Mouse (Mus musculus) midbrain, embryonic 16.5 days (tissue): Measurements from ENCODE around the gene Txnrd1. TPM values are rescaled to one million over a fixed set of nuclear protein-coding genes. Genes with fewer than 3 reads are reported as not detected.

Source experiments
- ATAC-seq: fragments of 200-750 bp; cut with Nextera tagmentation; 2 replicates; pipeline ENCODE4 v1.8.0; 2017; ENCODE audit warnings: moderate TSS enrichment
- H3K27ac ChIP-seq: fragments of 300-500 bp; sonication (generic); 2 replicates; pipeline ENCODE4 v1.5.1; 2014; ENCODE audit warnings: mild to moderate bottlenecking, low read length, mixed read lengths
- H3K27me3 ChIP-seq: fragments of 300-500 bp; sonication (generic); 2 replicates; pipeline ENCODE4 v1.6.1; 2014; ENCODE audit warnings: low read depth, low read length, mixed read lengths; ENCODE audit not compliant: control insufficient read depth, insufficient read depth
- H3K36me3 ChIP-seq: fragments of 300-500 bp; sonication (generic); 2 replicates; pipeline ENCODE4 v1.6.1; 2014; ENCODE audit warnings: mild to moderate bottlenecking, low read length, moderate library complexity, mixed read lengths; ENCODE audit not compliant: control insufficient read depth, insufficient read depth
- H3K4me1 ChIP-seq: fragments of 300-500 bp; sonication (generic); 2 replicates; pipeline ENCODE4 v1.6.1; 2014; ENCODE audit warnings: mild to moderate bottlenecking, low read length, mixed read lengths; ENCODE audit not compliant: control insufficient read depth, insufficient read depth
- H3K4me2 ChIP-seq: fragments of 300-500 bp; sonication (generic); 2 replicates; pipeline ENCODE4 v1.6.1; 2014; ENCODE audit warnings: mild to moderate bottlenecking, low read length, mixed read lengths
- H3K4me3 ChIP-seq: fragments of 300-500 bp; sonication (generic); 2 replicates; pipeline ENCODE4 v1.5.1; 2014; ENCODE audit warnings: low read depth, mild to moderate bottlenecking, low read length, moderate library complexity, mixed read lengths
- H3K9ac ChIP-seq: fragments of 300-500 bp; sonication (generic); 2 replicates; pipeline ENCODE4 v1.6.1; 2014; ENCODE audit warnings: low read depth, low read length, mixed read lengths
- H3K9me3 ChIP-seq: fragments of 300-500 bp; sonication (generic); replicated peaks from 2 replicates; pipeline ENCODE4 v1.6.1; 2014; ENCODE audit warnings: mild to moderate bottlenecking, low read length, mixed read lengths; ENCODE audit not compliant: control insufficient read depth, poor library complexity, severe bottlenecking
- WGBS: fragments of 180-500 bp; shearing (Covaris S2); extraction: QIAGEN DNeasy Blood & Tissue Kit; methylation state at CpG from one replicate; pipeline ENCODE4 v1.1.7; 2014; 5-methylcytosine and 5-hydroxymethylcytosine counted together
- polyA plus RNA-seq: library from polyadenylated mRNA; unstranded; fragments of >200 nt; fragmentation: Nextera tagmentation; extraction: Ambion mirVana; gene quantifications from 2 replicates; pipeline ENCODE4 v1.2.1, GENCODE M21; 2015

Txnrd1 gene
- polyA plus RNA-seq, 1 experiment from 2014 or later: 101 TPM

DNA sequence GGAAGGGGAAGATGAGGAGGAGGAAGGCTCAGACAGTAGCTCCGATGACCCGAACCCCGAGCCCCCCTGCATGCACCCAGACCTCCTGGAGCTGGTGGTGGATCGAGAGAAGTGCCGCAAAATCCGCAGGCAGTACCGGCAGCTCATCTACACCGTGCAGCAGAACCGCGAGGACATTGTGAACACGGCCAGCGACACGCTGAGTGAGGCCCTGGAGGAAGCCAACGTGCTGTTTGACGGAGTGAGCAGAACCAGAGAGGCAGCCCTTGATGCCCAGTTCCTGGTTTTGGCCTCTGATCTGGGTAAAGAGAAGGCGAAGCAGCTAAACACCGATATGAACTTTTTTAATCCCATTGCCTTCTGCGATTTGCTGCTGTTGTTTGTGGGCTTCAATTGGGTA lies 33.1 kb downstream of the Txnrd1 start:
- WGBS: 78% methylated on average over 18 of the region's 18 CpGs

GRCm38 (mm10) chr10:82868418-82869086 lies 34.8 kb downstream of the Txnrd1 start:
- Histone ChIP-seq H3K4me2 (no peak overlapping the region), H3K4me1 (peaks cover 3% of the 10 kb centered on the region), H3K4me3 (no peak overlapping the region), H3K36me3 (no peaks in the 10 kb centered on the region), H3K9me3 (no peaks in the 10 kb centered on the region), H3K27me3 (no peaks in the 10 kb centered on the region), H3K9ac (no peak overlapping the region), H3K27ac (no peak overlapping the region)
- WGBS: 93% methylated on average over 6 of the region's 6 CpGs
- ATAC-seq: no peak

More for the DNA sequence above, 33.1 kb downstream of the Txnrd1 start:
- no peak overlapping the region for H3K4me3 ChIP-seq
- H3K36me3 ChIP-seq: no peaks in the 10 kb centered on the region
- no peaks in the 10 kb centered on the region for H3K27me3 ChIP-seq
- no peaks in the 10 kb centered on the region for H3K9me3 ChIP-seq
- ATAC-seq: no peak
- no peak overlapping the region for H3K4me2 ChIP-seq
- H3K9ac ChIP-seq: no peak overlapping the region
- H3K4me1 ChIP-seq: peaks cover 20% of the 10 kb centered on the region
- H3K27ac ChIP-seq: no peak overlapping the region

- no peak for ATAC-seq
- Histone ChIP-seq H3K4me1 (peaks cover 3% of the 10 kb centered on the region; the same call in 1 of the 2 replicates), H3K27ac (no peak overlapping the region), H3K4me3 (no peak overlapping the region), H3K4me2 (no peak overlapping the region), H3K9ac (no peak overlapping the region), H3K36me3 (peaks cover 38% of the 10 kb centered on the region), H3K27me3 (no peaks in the 10 kb centered on the region), H3K9me3 (no peaks in the 10 kb centered on the region)
- WGBS: 93% methylated on average over 10 of the region's 10 CpGs
Measured at GRCm38 (mm10) chr10:82875446-82875845, 41.7 kb downstream of the Txnrd1 start.

GRCm38 (mm10) chr10:82876076-82876796 lies 42.5 kb downstream of the Txnrd1 start:
- WGBS: 83% methylated on average over 16 of the region's 16 CpGs

GRCm38 (mm10) chr10:82887354-82887753 lies 53.6 kb downstream of the Txnrd1 start:
- no peak overlapping the region for H3K4me2 ChIP-seq
- no peak overlapping the region for H3K4me3 ChIP-seq
- peaks cover 39% of the 10 kb centered on the region for H3K36me3 ChIP-seq

More at GRCm38 (mm10) chr10:82876076-82876796, 42.5 kb downstream of the Txnrd1 start:
- no peak for ATAC-seq
- no peak overlapping the region for H3K4me2 ChIP-seq
- H3K27ac ChIP-seq: no peak overlapping the region
- H3K9me3 ChIP-seq: no peaks in the 10 kb centered on the region
- no peak overlapping the region for H3K4me3 ChIP-seq
- peaks cover 38% of the 10 kb centered on the region for H3K36me3 ChIP-seq
- H3K4me1 ChIP-seq: peaks cover 3% of the 10 kb centered on the region; the same call in 1 of the 2 replicates
- H3K27me3 ChIP-seq: no peaks in the 10 kb centered on the region
- H3K9ac ChIP-seq: no peak overlapping the region

DNA sequence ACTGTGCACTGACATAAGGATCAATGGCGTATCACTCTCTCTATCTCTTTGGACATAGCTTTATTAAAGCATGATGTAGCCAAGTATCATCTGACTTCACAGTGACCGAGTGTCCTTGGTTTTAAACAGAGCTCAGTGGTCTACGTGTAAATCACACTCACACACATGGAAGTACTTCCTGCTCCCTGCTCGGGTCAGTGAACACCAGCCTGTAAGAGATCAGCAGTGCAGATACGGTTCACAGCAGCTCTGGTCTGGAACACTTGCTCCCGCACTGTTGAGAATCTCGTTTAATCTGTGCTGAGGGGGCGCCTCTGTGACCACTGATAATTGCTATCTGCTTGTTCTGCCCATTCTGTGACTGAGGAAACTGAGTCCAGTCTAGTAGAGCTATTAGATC lies 54.8 kb downstream of the Txnrd1 start:
- no peak for ATAC-seq
- no peaks in the 10 kb centered on the region for H3K9me3 ChIP-seq
- no peak overlapping the region for H3K4me2 ChIP-seq
- H3K4me1 ChIP-seq: no peaks in the 10 kb centered on the region
- peaks cover 31% of the 10 kb centered on the region for H3K36me3 ChIP-seq
- no peaks in the 10 kb centered on the region for H3K27me3 ChIP-seq
- H3K4me3 ChIP-seq: no peak overlapping the region
- WGBS: 90% methylated on average over 8 of the region's 8 CpGs
- H3K27ac ChIP-seq: no peak overlapping the region
- H3K9ac ChIP-seq: no peak overlapping the region

More at GRCm38 (mm10) chr10:82887354-82887753, 53.6 kb downstream of the Txnrd1 start:
- no peaks in the 10 kb centered on the region for H3K4me1 ChIP-seq
- no peak overlapping the region for H3K9ac ChIP-seq
- H3K27me3 ChIP-seq: no peaks in the 10 kb centered on the region
- ATAC-seq: no peak
- no peaks in the 10 kb centered on the region for H3K9me3 ChIP-seq
- H3K27ac ChIP-seq: no peak overlapping the region
- WGBS: 94% methylated on average over 6 of the region's 6 CpGs

GRCm38 (mm10) chr10:82889447-82889973 lies 55.8 kb downstream of the Txnrd1 start:
- H3K27me3 ChIP-seq: no peaks in the 10 kb centered on the region
- no peak for ATAC-seq
- H3K4me2 ChIP-seq: no peak overlapping the region
- H3K4me1 ChIP-seq: 0 out of 2 replicates have a peak, but pooled peaks cover 3% of the 10 kb centered on the region
- no peak overlapping the region for H3K4me3 ChIP-seq
- no peaks in the 10 kb centered on the region for H3K9me3 ChIP-seq
- no peak overlapping the region for H3K9ac ChIP-seq
- peaks cover 25% of the 10 kb centered on the region for H3K36me3 ChIP-seq
- WGBS: 72% methylated on average over 9 of the region's 9 CpGs
- H3K27ac ChIP-seq: no peak overlapping the region

- Histone ChIP-seq H3K4me2 (no peak overlapping the region), H3K27ac (no peak overlapping the region), H3K36me3 (peaks cover 16% of the 10 kb centered on the region), H3K9me3 (no peaks in the 10 kb centered on the region), H3K4me3 (no peak overlapping the region), H3K27me3 (no peaks in the 10 kb centered on the region), H3K9ac (no peak overlapping the region), H3K4me1 (0 out of 2 replicates have a peak, but pooled peaks cover 3% of the 10 kb centered on the region)
- ATAC-seq: no peak
- WGBS: 88% methylated on average over 2 of the region's 2 CpGs
Measured at GRCm38 (mm10) chr10:82890936-82891335, 57.2 kb downstream of the Txnrd1 start.

GRCm38 (mm10) chr10:82891427-82891826 lies 57.7 kb downstream of the Txnrd1 start:
- 0 out of 2 replicates have a peak, but pooled peaks cover 3% of the 10 kb centered on the region for H3K4me1 ChIP-seq
- H3K4me3 ChIP-seq: no peak overlapping the region
- 78% methylated on average over 7 of the region's 7 CpGs for WGBS
- no peak overlapping the region for H3K27ac ChIP-seq
- H3K9me3 ChIP-seq: no peaks in the 10 kb centered on the region
- no peak overlapping the region for H3K4me2 ChIP-seq
- no peak overlapping the region for H3K9ac ChIP-seq
- peaks cover 21% of the 10 kb centered on the region for H3K36me3 ChIP-seq
- ATAC-seq: no peak
- H3K27me3 ChIP-seq: no peaks in the 10 kb centered on the region
